Mouse (Mus musculus) 416B (cell line): ENCODE data around the gene Gm4303.
"Not testable (repeated sequence)": the region's sequence is repeated elsewhere in the genome, so short reads cannot be mapped to it uniquely, and the experiment has no call there.

Experiments
- DNase-seq: peaks from one replicate; pipeline ENCODE4 v3.0.0; 2011; ENCODE audit warnings: low read depth

Gene Gm4303

GRCm38 (mm10) chr10:100345672-100346071 lies at the start of gene Gm4303:
Gene Gm4303, plus strand, starts transcription at chr10:100345972.
- not testable (repeated sequence) for DNase-seq

GRCm38 (mm10) chr10:100296105-100296504 lies 49.7 kb upstream of the Gm4303 start:
- DNase-seq = no peak

- not testable (repeated sequence) for DNase-seq
Measured at GRCm38 (mm10) chr10:100300106-100300505, 45.7 kb upstream of the Gm4303 start.

- not testable (repeated sequence) for DNase-seq
Measured at GRCm38 (mm10) chr10:100335376-100335775, 10.4 kb upstream of the Gm4303 start, which contains the start of gene Gm4301. Gene Gm4301, plus strand, starts transcription at chr10:100335676.

- DNase-seq = not testable (repeated sequence)
Measured at GRCm38 (mm10) chr10:100340536-100340935, 5.2 kb upstream of the Gm4303 start, which contains the start of gene Gm4302. Gene Gm4302, plus strand, starts transcription at chr10:100340836.

GRCm38 (mm10) chr10:100350793-100351192 lies 5.0 kb downstream of the Gm4303 start, which contains the start of gene Gm4305:
Gene Gm4305, plus strand, starts transcription at chr10:100351093.
- DNase-seq = not testable (repeated sequence)

GRCm38 (mm10) chr10:100356841-100357240 lies 11.1 kb downstream of the Gm4303 start:
- not testable (repeated sequence) for DNase-seq

- not testable (repeated sequence) for DNase-seq
Measured at GRCm38 (mm10) chr10:100361038-100361437, 15.3 kb downstream of the Gm4303 start, which contains the start of gene Gm4307. Gene Gm4307, plus strand, starts transcription at chr10:100361338.

GRCm38 (mm10) chr10:100382460-100382859 lies 36.7 kb downstream of the Gm4303 start, which contains the start of gene Gm4312:
Gene Gm4312, minus strand, starts transcription at chr10:100382560.
- DNase-seq = not testable (repeated sequence)
